Mouse (Mus musculus) kidney, postnatal 0 days (tissue): ENCODE data around the gene Pusl1. TPM values are rescaled to one million over a fixed set of nuclear protein-coding genes. Genes with fewer than 3 reads are reported as not detected.

Experiments
- ATAC-seq: fragments of 200-750 bp; cut with Nextera tagmentation; replicated peaks from 2 replicates; pipeline ENCODE4 v1.8.0; 2017; ENCODE audit warnings: low read depth, moderate number of reproducible peaks, moderate TSS enrichment, moderate library complexity; ENCODE audit not compliant: low FRiP score
- DNase-seq: peaks from one replicate; pipeline ENCODE4 v3.0.0-alpha.2; 2016; ENCODE audit warnings: low spot score
- H3K27ac ChIP-seq: fragments of 300-500 bp; sonication (generic); 2 replicates; pipeline ENCODE4 v1.5.1; 2014; ENCODE audit warnings: mild to moderate bottlenecking
- H3K27me3 ChIP-seq: fragments of 300-500 bp; sonication (generic); 2 replicates; pipeline ENCODE4 v1.6.1; 2014; ENCODE audit warnings: low read length, mixed read lengths; ENCODE audit not compliant: insufficient read depth
- H3K36me3 ChIP-seq: fragments of 300-500 bp; sonication (generic); 2 replicates; pipeline ENCODE4 v1.6.1; 2014; ENCODE audit warnings: low read length, mixed read lengths; ENCODE audit not compliant: insufficient read depth
- H3K4me1 ChIP-seq: fragments of 300-500 bp; sonication (generic); replicated peaks from 2 replicates; pipeline ENCODE4 v1.6.1; 2014; ENCODE audit warnings: antibody characterized with exemption, low read length, mixed read lengths; ENCODE audit not compliant: insufficient read depth
- H3K4me2 ChIP-seq: fragments of 300-500 bp; sonication (generic); 2 replicates; pipeline ENCODE4 v1.6.1; 2014; ENCODE audit warnings: mild to moderate bottlenecking, low read length, moderate library complexity, mixed read lengths
- H3K4me3 ChIP-seq: fragments of 300-500 bp; sonication (generic); replicated peaks from 2 replicates; pipeline ENCODE4 v1.5.1; 2014; ENCODE audit warnings: low read depth, low read length
- H3K9ac ChIP-seq: fragments of 300-500 bp; sonication (generic); 2 replicates; pipeline ENCODE4 v1.6.1; 2014; ENCODE audit warnings: low read depth, low read length
- H3K9me3 ChIP-seq: fragments of 300-500 bp; sonication (generic); replicated peaks from 2 replicates; pipeline ENCODE4 v1.6.1; 2016; ENCODE audit warnings: low read length, inconsistent platforms, mixed read lengths
- CTCF ChIP-seq: IDR thresholded peaks from 2 replicates; pipeline ENCODE4 v1.5.1; 2016; ENCODE audit warnings: antibody characterized with exemption, low read depth, mild to moderate bottlenecking, moderate library complexity
- WGBS: fragments of 180-500 bp; shearing (Covaris S2); extraction: QIAGEN DNeasy Blood & Tissue Kit; methylation state at CpG from one replicate; pipeline ENCODE4 v1.1.7; 2014; 5-methylcytosine and 5-hydroxymethylcytosine counted together
- polyA plus RNA-seq: library from polyadenylated mRNA; unstranded; fragments of >200 nt; fragmentation: Nextera tagmentation; extraction: Ambion mirVana; gene quantifications from 2 replicates; pipeline ENCODE4 v1.2.1, GENCODE M21; 2015

Pusl1 gene
- polyA plus RNA-seq, 1 experiment from 2014 or later, result 33.8 TPM

- H3K9ac ChIP-seq, result no peak overlapping the region
- H3K9me3 ChIP-seq, result no peaks in the 10 kb centered on the region
- H3K36me3 ChIP-seq, result peaks cover 53% of the 10 kb centered on the region
- H3K4me3 ChIP-seq, result no peak overlapping the region
- DNase-seq (no peak), ATAC-seq (no peak)
- H3K27ac ChIP-seq, result no peak overlapping the region
- H3K4me2 ChIP-seq, result no peak overlapping the region
- WGBS, result 90% methylated on average over 12 of the region's 12 CpGs
- no peaks in the 10 kb centered on the region for H3K27me3 ChIP-seq
- TF ChIP-seq CTCF, result no peak
- H3K4me1 ChIP-seq, result no peaks in the 10 kb centered on the region; the same call in 1 of the 2 replicates
Measured at GRCm38 (mm10) chr4:155856071-155856470, 35.5 kb downstream of the Pusl1 start.

- Histone ChIP-seq H3K9me3 (no peaks in the 10 kb centered on the region), H3K27ac (no peak overlapping the region), H3K36me3 (peaks cover 51% of the 10 kb centered on the region), H3K27me3 (no peaks in the 10 kb centered on the region), H3K4me3 (no peak overlapping the region), H3K9ac (no peak overlapping the region), H3K4me2 (no peak overlapping the region), H3K4me1 (no peaks in the 10 kb centered on the region; the same call in 1 of the 2 replicates)
- ATAC-seq, result no peak
- WGBS, result 96% methylated on average over 12 of the region's 12 CpGs
- TF ChIP-seq CTCF, result no peak
- no peak for DNase-seq
Measured at GRCm38 (mm10) chr4:155854991-155855390, 36.6 kb downstream of the Pusl1 start.

GRCm38 (mm10) chr4:155853421-155853820, 38.2 kb downstream of the Pusl1 start:
- Histone ChIP-seq H3K36me3 (peaks cover 48% of the 10 kb centered on the region), H3K9me3 (no peaks in the 10 kb centered on the region), H3K4me3 (no peak overlapping the region), H3K4me1 (peaks cover 6% of the 10 kb centered on the region), H3K27ac (no peak overlapping the region), H3K27me3 (no peaks in the 10 kb centered on the region), H3K9ac (no peak overlapping the region), H3K4me2 (no peak overlapping the region)
- ATAC-seq (no peak), DNase-seq (no peak)
- WGBS, result 91% methylated on average over 9 of the region's 9 CpGs
- no peak for TF ChIP-seq CTCF

- ATAC-seq (no peak), DNase-seq (no peak)
- 73% methylated on average over 2 of the region's 2 CpGs for WGBS
- Histone ChIP-seq H3K36me3 (peaks cover 34% of the 10 kb centered on the region), H3K4me2 (no peak overlapping the region), H3K9me3 (no peaks in the 10 kb centered on the region), H3K27me3 (no peaks in the 10 kb centered on the region), H3K9ac (no peak overlapping the region), H3K4me3 (no peak overlapping the region), H3K4me1 (peaks cover 12% of the 10 kb centered on the region), H3K27ac (no peak overlapping the region)
- no peak for TF ChIP-seq CTCF
Measured at GRCm38 (mm10) chr4:155851951-155852411, 39.6 kb downstream of the Pusl1 start.

GRCm38 (mm10) chr4:155851368-155851767, 40.2 kb downstream of the Pusl1 start:
- no peak for DNase-seq
- 87% methylated on average over 3 of the region's 3 CpGs for WGBS
- no peaks in the 10 kb centered on the region for H3K27me3 ChIP-seq

GRCm38 (mm10) chr4:155849792-155850451, 41.7 kb downstream of the Pusl1 start:
- Histone ChIP-seq H3K36me3 (peaks cover 14% of the 10 kb centered on the region; the same call in 1 of the 2 replicates), H3K27ac (no peak overlapping the region), H3K4me2 (no peak overlapping the region), H3K9me3 (no peaks in the 10 kb centered on the region), H3K27me3 (no peaks in the 10 kb centered on the region), H3K4me1 (peaks cover 17% of the 10 kb centered on the region), H3K9ac (no peak overlapping the region), H3K4me3 (no peak overlapping the region)
- no peak for ATAC-seq
- DNase-seq, result no peak
- WGBS, result 90% methylated on average over 3 of the region's 3 CpGs
- no peak for TF ChIP-seq CTCF

More at GRCm38 (mm10) chr4:155851368-155851767, 40.2 kb downstream of the Pusl1 start:
- Histone ChIP-seq H3K27ac (no peak overlapping the region), H3K4me2 (no peak overlapping the region), H3K9ac (no peak overlapping the region), H3K9me3 (no peaks in the 10 kb centered on the region), H3K36me3 (peaks cover 28% of the 10 kb centered on the region), H3K4me1 (peaks cover 17% of the 10 kb centered on the region), H3K4me3 (no peak overlapping the region)
- TF ChIP-seq CTCF, result no peak
- ATAC-seq, result no peak
